Mouse (Mus musculus): ENCODE data around the gene Rps25.
"Not testable (repeated sequence)": the region's sequence is repeated elsewhere in the genome, so short reads cannot be mapped to it uniquely, and the experiment has no call there.

The Rps25 gene

GRCm38 (mm10) chr9:44405011-44405410 lies 1.9 kb upstream of the Rps25 start:
- no peak for DNase-seq (ENCODE audit: low spot score)

- no peak for DNase-seq (ENCODE audit: low spot score)
Measured at GRCm38 (mm10) chr9:44407752-44408097, 786 bp downstream of the Rps25 start.

- DNase-seq (ENCODE audit: low spot score), result not testable (repeated sequence)
Measured at GRCm38 (mm10) chr9:44408693-44409092, 1.8 kb downstream of the Rps25 start.

GRCm38 (mm10) chr9:44410647-44411336 lies 3.9 kb downstream of the Rps25 start:
- no peak for DNase-seq (ENCODE audit: low spot score)

GRCm38 (mm10) chr9:44411601-44412130 lies 4.7 kb downstream of the Rps25 start:
- no peak for DNase-seq (ENCODE audit: low spot score)

- DNase-seq (ENCODE audit: low spot score), result no peak
Measured at GRCm38 (mm10) chr9:44412306-44412705, 5.4 kb downstream of the Rps25 start.

GRCm38 (mm10) chr9:44412781-44413180 lies 5.8 kb downstream of the Rps25 start:
- DNase-seq (ENCODE audit: low spot score), result no peak

- no peak for DNase-seq (ENCODE audit: low spot score)
Measured at GRCm38 (mm10) chr9:44417156-44417891, 10.4 kb downstream of the Rps25 start.

GRCm38 (mm10) chr9:44417892-44418363 lies 11.0 kb downstream of the Rps25 start:
- peak; percentile 96 for DNase-seq (ENCODE audit: low spot score)

GRCm38 (mm10) chr9:44418519-44419385 lies 11.8 kb downstream of the Rps25 start, which contains the start of gene Ccdc84:
TSS of gene Ccdc84 (minus strand) at chr9:44418569.
- no peak for DNase-seq (ENCODE audit: low spot score)

- not testable (repeated sequence) for DNase-seq (ENCODE audit: low spot score)
Measured at GRCm38 (mm10) chr9:44419730-44420129, 12.8 kb downstream of the Rps25 start.

GRCm38 (mm10) chr9:44420280-44420898 lies 13.4 kb downstream of the Rps25 start:
- no peak for DNase-seq (ENCODE audit: low spot score)

- DNase-seq (ENCODE audit: low spot score), result no peak
Measured at GRCm38 (mm10) chr9:44423576-44423975, 16.6 kb downstream of the Rps25 start.

- DNase-seq (ENCODE audit: low spot score), result no peak
Measured at GRCm38 (mm10) chr9:44432577-44433185, 25.7 kb downstream of the Rps25 start.

- DNase-seq (ENCODE audit: low spot score), result no peak
Measured at GRCm38 (mm10) chr9:44435747-44436146, 28.8 kb downstream of the Rps25 start.

GRCm38 (mm10) chr9:44440961-44441360 lies 34.0 kb downstream of the Rps25 start, which contains the start of gene Foxr1:
TSS of gene Foxr1 (minus strand) at chr9:44441136.
- DNase-seq (ENCODE audit: low spot score), result no peak

- DNase-seq (ENCODE audit: low spot score), result not testable (repeated sequence)
Measured at GRCm38 (mm10) chr9:44444402-44445025, 37.6 kb downstream of the Rps25 start.

GRCm38 (mm10) chr9:44450387-44450786 lies 43.4 kb downstream of the Rps25 start:
- DNase-seq (ENCODE audit: low spot score), result no peak

GRCm38 (mm10) chr9:44454132-44454890 lies 47.4 kb downstream of the Rps25 start:
- peak; percentile 82 for DNase-seq (ENCODE audit: low spot score)

- no peak for DNase-seq (ENCODE audit: low spot score)
Measured at GRCm38 (mm10) chr9:44454891-44455220, 47.9 kb downstream of the Rps25 start, which contains the start of gene Upk2. TSS of gene Upk2 (minus strand) at chr9:44454976.

Measured in MN1 (cell line).